Mouse (Mus musculus) intestine, embryonic 14.5 days (tissue): ENCODE results near the gene Olfr263. TPM values are rescaled to one million over a fixed set of nuclear protein-coding genes. Genes with fewer than 3 reads are reported as not detected.

Source experiments
- ATAC-seq: fragments of 200-750 bp; cut with Nextera tagmentation; replicated peaks from 2 replicates; pipeline ENCODE4 v1.8.0; 2017; ENCODE audit warnings: low read depth, moderate number of reproducible peaks, moderate TSS enrichment, moderate library complexity; ENCODE audit not compliant: low FRiP score, low TSS enrichment
- DNase-seq: peaks from one replicate; pipeline ENCODE4 v3.0.0-alpha.2; 2018; ENCODE audit warnings: low spot score
- H3K27ac ChIP-seq: fragments of 300-500 bp; sonication (generic); 2 replicates; pipeline ENCODE4 v1.5.1; 2014; ENCODE audit warnings: low read depth, mild to moderate bottlenecking, control low read depth
- H3K27me3 ChIP-seq: fragments of 300-500 bp; sonication (generic); replicated peaks from 2 replicates; pipeline ENCODE4 v1.6.1; 2014; ENCODE audit warnings: low read length, control low read depth; ENCODE audit not compliant: control insufficient read depth, insufficient read depth
- H3K36me3 ChIP-seq: fragments of 300-500 bp; sonication (generic); 2 replicates; pipeline ENCODE4 v1.6.1; 2014; ENCODE audit warnings: low read length, control low read depth; ENCODE audit not compliant: control insufficient read depth, insufficient read depth
- H3K4me1 ChIP-seq: fragments of 300-500 bp; sonication (generic); replicated peaks from 2 replicates; pipeline ENCODE4 v1.6.1; 2014; ENCODE audit warnings: low read length, control low read depth, mixed read lengths; ENCODE audit not compliant: control insufficient read depth, insufficient read depth
- H3K4me2 ChIP-seq: fragments of 300-500 bp; sonication (generic); 2 replicates; pipeline ENCODE4 v1.6.1; 2014; ENCODE audit warnings: low read length
- H3K4me3 ChIP-seq: fragments of 300-500 bp; sonication (generic); 2 replicates; pipeline ENCODE4 v1.5.1; 2014; ENCODE audit warnings: low read depth, low read length, control low read depth, mixed read lengths
- H3K9ac ChIP-seq: fragments of 300-500 bp; sonication (generic); 2 replicates; pipeline ENCODE4 v1.6.1; 2014; ENCODE audit warnings: mild to moderate bottlenecking, low read length
- H3K9me3 ChIP-seq: fragments of 300-500 bp; sonication (generic); 2 replicates; pipeline ENCODE4 v1.6.1; 2016; ENCODE audit warnings: low read length, control low read depth; ENCODE audit not compliant: control insufficient read depth
- WGBS: fragments of 180-500 bp; shearing (Covaris S2); extraction: QIAGEN DNeasy Blood & Tissue Kit; methylation state at CpG from one replicate; pipeline ENCODE4 v1.1.7; 2014; 5-methylcytosine and 5-hydroxymethylcytosine counted together
- polyA plus RNA-seq: library from polyadenylated mRNA; unstranded; fragments of >200 nt; fragmentation: Nextera tagmentation; extraction: Ambion mirVana; gene quantifications from 2 replicates; pipeline ENCODE4 v1.2.1, GENCODE M21; 2014

The Olfr263 gene
- polyA plus RNA-seq, 1 experiment from 2014 or later = not detected

- peak overlapping the region; percentile 63 for H3K4me3 ChIP-seq
- peak overlapping the region; percentile 24; the same call in 1 of the 2 replicates for H3K27ac ChIP-seq
- peak overlapping the region; percentile 59 for H3K4me2 ChIP-seq
- WGBS = under 1% methylated on average over 27 of the region's 27 CpGs
- no peaks in the 10 kb centered on the region for H3K27me3 ChIP-seq
- no peaks in the 10 kb centered on the region for H3K9me3 ChIP-seq
- peaks cover 5% of the 10 kb centered on the region for H3K4me1 ChIP-seq
- DNase-seq (peak; percentile 93), ATAC-seq (peak; percentile 57; the same call in 1 of the 2 replicates)
- H3K36me3 ChIP-seq = no peaks in the 10 kb centered on the region
- H3K9ac ChIP-seq = peak overlapping the region; percentile 49
Measured at GRCm38 (mm10) chr13:21166936-21167909, 37.8 kb downstream of the Olfr263 start.

- WGBS = 0% methylated on average over 8 of the region's 8 CpGs
- ATAC-seq = peak; percentile 50; the same call in 1 of the 2 replicates
Measured at GRCm38 (mm10) chr13:21167910-21168300, 38.5 kb downstream of the Olfr263 start.

GRCm38 (mm10) chr13:21168371-21169011 lies 39.1 kb downstream of the Olfr263 start:
- H3K4me2 ChIP-seq = peak overlapping the region; percentile 59
- H3K27me3 ChIP-seq = no peaks in the 10 kb centered on the region
- H3K4me3 ChIP-seq = peak overlapping the region; percentile 63
- ATAC-seq (no peak), DNase-seq (peak; percentile 72)
- H3K4me1 ChIP-seq = peaks cover 5% of the 10 kb centered on the region
- peak overlapping the region; percentile 25 for H3K9ac ChIP-seq
- no peaks in the 10 kb centered on the region for H3K36me3 ChIP-seq
- WGBS = under 1% methylated on average over 16 of the region's 16 CpGs
- no peaks in the 10 kb centered on the region for H3K9me3 ChIP-seq
- H3K27ac ChIP-seq = peak overlapping the region; percentile 17; the same call in 1 of the 2 replicates

More at GRCm38 (mm10) chr13:21167910-21168300, 38.5 kb downstream of the Olfr263 start:
- peak; percentile 81 for DNase-seq
- Histone ChIP-seq H3K4me1 (peaks cover 5% of the 10 kb centered on the region), H3K27me3 (no peaks in the 10 kb centered on the region), H3K27ac (no peak overlapping the region), H3K9me3 (no peaks in the 10 kb centered on the region), H3K4me3 (peak overlapping the region; percentile 63), H3K9ac (peak overlapping the region; percentile 25; the same call in 1 of the 2 replicates), H3K4me2 (peak overlapping the region; percentile 59), H3K36me3 (no peaks in the 10 kb centered on the region)

DNA sequence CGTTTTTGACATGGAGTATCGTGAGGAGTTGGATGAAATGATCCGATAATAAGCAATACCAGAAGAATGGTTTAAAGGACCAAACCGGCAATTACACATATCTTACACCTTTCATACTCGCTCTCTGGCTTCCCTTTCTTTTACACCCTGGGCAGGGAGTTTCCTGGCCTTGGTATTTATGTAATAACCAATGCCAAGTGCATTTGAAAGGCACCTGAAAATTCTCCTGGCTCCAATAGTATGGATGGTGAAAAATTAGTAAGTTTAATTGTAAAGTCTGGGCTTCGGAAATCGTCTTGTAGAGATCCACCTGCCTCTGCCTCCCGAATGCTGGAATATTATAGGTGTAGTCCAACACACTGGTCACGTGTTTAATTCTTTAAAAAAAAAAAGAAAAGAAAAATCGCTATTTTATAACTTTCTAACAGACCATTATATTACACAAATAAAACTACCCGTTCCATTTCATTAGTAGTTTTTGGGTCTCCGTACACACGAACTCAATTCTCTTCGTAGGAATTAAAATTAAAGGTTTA lies 39.8 kb downstream of the Olfr263 start:
- Histone ChIP-seq H3K36me3 (no peaks in the 10 kb centered on the region), H3K4me2 (peak overlapping the region; percentile 59)

DNA sequence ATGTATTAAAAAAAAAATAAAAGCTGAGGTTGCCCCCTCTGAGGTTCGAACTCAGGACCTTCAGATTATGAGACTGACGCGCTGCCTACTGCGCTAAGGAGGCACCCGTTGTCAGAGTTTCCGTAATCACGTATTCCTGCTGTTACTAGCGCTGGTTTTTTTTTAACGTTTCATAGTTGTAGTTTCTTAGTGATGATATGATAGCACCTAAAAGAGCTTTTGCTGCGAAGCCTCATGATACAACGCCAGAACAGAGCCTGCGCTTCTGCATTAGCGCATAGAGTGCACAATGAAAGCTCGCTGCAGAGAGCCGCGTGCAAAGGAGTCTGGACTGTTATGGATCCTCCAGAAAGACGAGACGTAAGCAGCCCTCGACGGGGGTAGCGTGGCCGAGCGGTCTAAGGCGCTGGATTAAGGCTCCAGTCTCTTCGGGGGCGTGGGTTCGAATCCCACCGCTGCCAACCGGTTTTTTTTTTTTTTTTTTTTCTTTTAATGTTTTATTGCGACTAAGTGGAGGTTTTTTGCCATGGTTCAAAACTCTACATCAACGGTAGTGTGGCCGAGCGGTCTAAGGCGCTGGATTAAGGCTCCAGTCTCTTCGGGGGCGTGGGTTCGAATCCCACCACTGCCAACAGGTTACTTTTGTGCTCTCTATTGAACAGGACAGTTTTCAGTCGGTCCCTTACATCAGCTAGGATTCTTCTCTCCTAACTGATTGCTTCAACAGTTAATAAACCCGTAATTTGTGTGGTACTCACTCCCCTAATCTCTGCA lies 40.4 kb downstream of the Olfr263 start:
- Histone ChIP-seq H3K27me3 (no peaks in the 10 kb centered on the region), H3K4me1 (peaks cover 5% of the 10 kb centered on the region), H3K36me3 (no peaks in the 10 kb centered on the region), H3K27ac (peak overlapping the region; percentile 67; the same call in 1 of the 2 replicates), H3K9ac (0 out of 2 replicates have a peak overlapping the region, but pooled peaks have one; percentile 35), H3K4me2 (peak overlapping the region; percentile 59), H3K9me3 (no peaks in the 10 kb centered on the region), H3K4me3 (peak overlapping the region; percentile 63)
- DNase-seq (peak; percentile 95), ATAC-seq (peak; percentile 80)
- 1% methylated on average over 39 of the region's 39 CpGs for WGBS

More for the DNA sequence above, 39.8 kb downstream of the Olfr263 start:
- Histone ChIP-seq H3K4me1 (peaks cover 5% of the 10 kb centered on the region), H3K4me3 (peak overlapping the region; percentile 63), H3K27ac (peak overlapping the region; percentile 17; the same call in 1 of the 2 replicates), H3K9ac (peak overlapping the region; percentile 25), H3K27me3 (no peaks in the 10 kb centered on the region), H3K9me3 (no peaks in the 10 kb centered on the region)
- 4% methylated on average over 14 of the region's 14 CpGs for WGBS
- ATAC-seq (no peak), DNase-seq (peak; percentile 54)

DNA sequence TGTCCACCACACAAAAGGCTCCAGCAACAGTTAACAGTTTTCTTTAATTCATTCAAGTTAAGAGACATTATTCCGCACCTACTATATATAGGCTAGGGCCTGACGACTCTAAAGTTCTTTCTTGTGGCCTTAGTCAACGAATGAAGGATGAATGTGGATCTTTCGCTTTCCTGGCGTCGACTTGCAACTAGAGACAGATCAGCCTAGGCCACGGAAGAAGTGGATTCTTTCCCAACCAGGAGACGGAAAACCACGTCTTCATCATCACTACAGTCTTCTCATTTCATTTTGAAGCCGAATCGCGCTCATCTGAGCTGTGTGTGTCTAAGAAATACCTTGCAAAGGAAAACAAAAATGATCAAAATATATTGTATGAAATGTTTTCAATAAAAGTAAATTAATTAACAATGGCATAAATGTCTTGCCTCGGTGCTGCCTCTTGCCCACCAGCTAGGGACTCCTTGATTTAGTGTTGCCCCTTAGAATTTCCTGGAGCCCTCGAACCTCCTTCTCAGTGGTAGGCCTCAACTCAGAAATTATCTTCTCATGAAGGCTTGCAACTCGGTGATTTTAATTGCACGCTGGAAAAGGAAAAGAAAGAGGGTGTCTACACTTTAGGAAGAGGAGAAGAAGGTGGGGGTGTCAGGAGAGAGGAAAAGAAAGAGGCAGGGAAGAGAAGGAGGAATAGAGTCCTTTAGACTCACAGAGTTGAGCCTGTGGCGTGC lies 41.2 kb downstream of the Olfr263 start:
- 56% methylated on average over 17 of the region's 17 CpGs for WGBS
- H3K36me3 ChIP-seq = no peaks in the 10 kb centered on the region
- H3K9ac ChIP-seq = no peak overlapping the region
- no peak overlapping the region for H3K27ac ChIP-seq
- peak overlapping the region; percentile 63 for H3K4me3 ChIP-seq
- peak; percentile 52 for DNase-seq
- no peaks in the 10 kb centered on the region for H3K9me3 ChIP-seq
- H3K4me1 ChIP-seq = peaks cover 5% of the 10 kb centered on the region
- no peak for ATAC-seq
- peak overlapping the region; percentile 66 for H3K4me2 ChIP-seq
- H3K27me3 ChIP-seq = no peaks in the 10 kb centered on the region

DNA sequence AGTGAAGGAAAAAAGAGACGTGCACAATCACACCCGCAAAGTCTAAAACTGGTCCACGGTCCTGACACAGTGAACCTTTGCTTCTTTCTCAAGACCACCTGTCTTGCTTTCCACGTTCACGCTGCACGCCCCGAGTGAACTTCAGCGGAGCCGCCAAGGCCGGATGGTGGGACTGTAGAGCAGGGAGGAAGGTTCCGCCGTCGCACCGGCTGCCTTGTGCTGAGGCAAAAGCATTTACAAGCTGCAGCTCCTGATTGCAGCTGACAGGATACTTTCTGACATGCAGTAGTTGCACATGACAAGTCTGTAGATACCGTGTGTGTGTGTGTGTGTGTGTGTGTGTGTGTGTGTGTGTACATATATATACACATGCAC lies 41.7 kb downstream of the Olfr263 start:
- peak; percentile 66 for DNase-seq
- WGBS = 13% methylated on average over 15 of the region's 15 CpGs
- ATAC-seq = no peak
- Histone ChIP-seq H3K9ac (no peak overlapping the region), H3K9me3 (no peaks in the 10 kb centered on the region), H3K27ac (no peak overlapping the region), H3K27me3 (no peaks in the 10 kb centered on the region), H3K4me1 (peaks cover 3% of the 10 kb centered on the region), H3K4me3 (peak overlapping the region; percentile 62), H3K36me3 (no peaks in the 10 kb centered on the region), H3K4me2 (peak overlapping the region; percentile 66)
